Mouse (Mus musculus): ENCODE measurements around the gene Slit3. TPM values are rescaled to one million over a fixed set of nuclear protein-coding genes. Genes with fewer than 3 reads are reported as not detected.
A peak's percentile ranks its signal among the peaks of the same experiment; 100 is the strongest.

Slit3 gene
- polyA plus RNA-seq, 1 experiment from 2014 or later, result 20.9 TPM

DNA sequence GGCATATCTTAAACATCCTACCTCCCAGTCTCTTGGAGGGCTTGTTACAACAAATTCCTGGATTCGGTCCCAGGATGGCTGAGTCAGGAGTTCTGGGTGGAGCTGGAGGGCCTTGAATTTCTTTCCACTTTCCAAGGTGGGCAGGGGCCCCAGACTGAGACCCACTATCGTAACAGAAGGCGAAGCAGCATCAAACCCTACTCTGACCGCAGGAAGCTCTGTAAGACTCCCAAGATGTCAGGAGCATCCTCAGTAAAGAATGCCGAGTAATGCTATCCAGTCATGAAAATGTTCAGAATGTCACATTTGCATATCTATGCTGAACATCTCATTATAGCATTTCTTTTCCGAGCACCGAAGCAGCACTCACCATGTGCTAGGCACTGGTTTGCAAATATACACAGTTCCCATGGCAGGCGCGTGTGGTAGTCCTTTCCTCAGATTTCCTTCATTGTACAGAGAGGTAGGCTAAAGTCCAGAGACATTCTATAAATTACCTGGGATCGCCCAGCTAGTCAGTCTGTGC is 140.6 kb downstream of the Slit3 start:
- peaks cover 26% of the 10 kb centered on the region for H3K4me1 ChIP-seq
- H3K9me3 ChIP-seq, result 0 out of 2 replicates have a peak, but pooled peaks cover 3% of the 10 kb centered on the region
- no peak overlapping the region for H3K4me2 ChIP-seq (replicated peaks)
- WGBS, result 93% methylated on average over 10 of the region's 10 CpGs
- H3K36me3 ChIP-seq, result no peaks in the 10 kb centered on the region
- no peak overlapping the region for H3K4me3 ChIP-seq
- no peak for ATAC-seq (ENCODE audit: low FRiP score, low read depth)
- H3K27me3 ChIP-seq, result no peaks in the 10 kb centered on the region
- H3K9ac ChIP-seq, result no peak overlapping the region
- H3K27ac ChIP-seq, result no peak overlapping the region

DNA sequence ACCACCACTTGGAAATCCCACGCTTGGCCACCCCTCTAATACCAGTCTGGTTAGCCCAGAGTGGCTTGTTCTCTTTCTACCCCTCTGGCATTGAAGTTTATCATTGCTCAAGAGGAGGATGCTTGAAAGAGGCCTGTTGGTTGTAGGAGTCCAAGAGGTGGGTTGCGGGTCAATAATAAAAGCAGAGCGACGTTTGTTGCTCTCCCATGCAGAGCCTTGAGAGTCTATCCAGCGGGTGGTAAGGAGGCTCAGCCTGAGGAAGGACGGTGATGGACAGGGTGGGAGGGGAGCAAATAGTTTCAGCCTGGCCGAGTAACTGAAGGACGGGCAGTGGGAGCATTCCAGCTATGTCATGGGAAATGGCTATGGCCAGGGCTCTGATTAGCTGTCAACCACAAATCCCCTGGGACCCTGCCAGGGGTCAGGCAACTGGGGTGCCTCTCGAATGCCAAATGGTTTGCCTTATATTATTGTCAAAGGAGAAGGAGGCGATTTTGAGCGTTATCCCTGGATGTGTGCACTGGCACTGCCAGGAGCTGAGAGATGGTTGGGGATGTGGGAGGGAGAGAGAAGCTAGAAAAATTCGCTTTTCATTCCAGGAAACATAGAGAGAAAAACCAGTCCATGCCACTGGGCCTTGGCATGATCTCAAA is 141.4 kb downstream of the Slit3 start:
- ATAC-seq (ENCODE audit: low FRiP score, low read depth), result no peak
- peaks cover 18% of the 10 kb centered on the region for H3K4me1 ChIP-seq
- WGBS, result 85% methylated on average over 12 of the region's 12 CpGs

DNA sequence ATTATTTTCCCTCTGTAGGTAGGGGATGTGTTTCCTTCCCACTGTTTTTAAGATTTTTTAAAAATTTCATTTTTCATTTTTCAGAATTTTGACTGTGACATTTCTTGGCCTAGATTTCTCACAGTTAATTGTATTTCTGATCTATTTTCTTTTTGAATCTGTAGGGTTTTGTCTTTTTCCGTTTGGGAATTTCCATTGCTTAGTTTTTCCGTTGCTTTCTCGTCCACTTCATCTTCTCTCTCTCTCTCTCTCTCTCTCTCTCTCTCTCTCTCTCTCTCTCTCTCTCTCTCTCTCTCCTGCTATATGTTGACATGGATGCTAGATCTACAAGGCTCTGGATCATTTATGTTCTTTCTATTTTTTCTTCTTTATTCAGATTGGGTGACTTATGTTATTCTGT is 143.7 kb downstream of the Slit3 start:
- H3K4me2 ChIP-seq (replicated peaks), result no peak overlapping the region
- 92% methylated on average over 3 of the region's 3 CpGs for WGBS
- no peak for ATAC-seq (ENCODE audit: low FRiP score, low read depth)

More for the DNA sequence above, 141.4 kb downstream of the Slit3 start:
- Histone ChIP-seq H3K9me3 (0 out of 2 replicates have a peak, but pooled peaks cover 3% of the 10 kb centered on the region), H3K27ac (no peak overlapping the region), H3K9ac (no peak overlapping the region), H3K36me3 (no peaks in the 10 kb centered on the region), H3K4me3 (no peak overlapping the region), H3K4me2 (replicated peaks) (no peak overlapping the region), H3K27me3 (no peaks in the 10 kb centered on the region)

DNA sequence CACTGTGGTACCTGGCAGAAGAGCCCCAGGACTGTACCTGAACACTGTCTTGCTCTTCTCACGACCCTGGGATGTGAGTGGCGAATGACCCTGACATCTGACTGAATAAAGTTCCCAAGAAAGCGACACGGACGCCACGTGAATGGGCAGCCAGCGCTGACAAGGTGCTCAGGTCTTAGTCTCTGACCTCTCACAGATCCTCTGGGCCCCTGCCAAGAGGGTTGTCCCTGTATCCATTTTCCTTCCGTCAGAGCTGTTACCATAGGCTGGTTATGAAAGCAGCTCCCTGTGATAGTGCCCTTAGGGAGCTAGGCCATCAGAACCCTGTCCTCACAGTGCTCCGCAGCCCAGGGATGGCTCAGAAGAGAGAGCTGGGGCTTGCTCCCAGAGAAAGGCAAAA is 149.4 kb downstream of the Slit3 start:
- H3K4me3 ChIP-seq, result no peak overlapping the region
- H3K9me3 ChIP-seq, result no peaks in the 10 kb centered on the region
- no peak for ATAC-seq (ENCODE audit: low FRiP score, low read depth)
- H3K4me1 ChIP-seq, result peaks cover 49% of the 10 kb centered on the region
- H3K27me3 ChIP-seq, result peaks cover 5% of the 10 kb centered on the region; the same call in 1 of the 2 replicates
- H3K4me2 ChIP-seq (replicated peaks), result no peak overlapping the region
- no peak overlapping the region for H3K27ac ChIP-seq
- H3K9ac ChIP-seq, result no peak overlapping the region
- H3K36me3 ChIP-seq, result no peaks in the 10 kb centered on the region; the same call in 1 of the 2 replicates
- WGBS, result 82% methylated on average over 9 of the region's 9 CpGs

More for the DNA sequence above, 143.7 kb downstream of the Slit3 start:
- H3K4me1 ChIP-seq, result peaks cover 14% of the 10 kb centered on the region
- no peak overlapping the region for H3K27ac ChIP-seq
- H3K9me3 ChIP-seq, result 0 out of 2 replicates have a peak, but pooled peaks cover 3% of the 10 kb centered on the region
- no peak overlapping the region for H3K9ac ChIP-seq
- H3K36me3 ChIP-seq, result no peaks in the 10 kb centered on the region
- no peak overlapping the region for H3K4me3 ChIP-seq
- H3K27me3 ChIP-seq, result no peaks in the 10 kb centered on the region

DNA sequence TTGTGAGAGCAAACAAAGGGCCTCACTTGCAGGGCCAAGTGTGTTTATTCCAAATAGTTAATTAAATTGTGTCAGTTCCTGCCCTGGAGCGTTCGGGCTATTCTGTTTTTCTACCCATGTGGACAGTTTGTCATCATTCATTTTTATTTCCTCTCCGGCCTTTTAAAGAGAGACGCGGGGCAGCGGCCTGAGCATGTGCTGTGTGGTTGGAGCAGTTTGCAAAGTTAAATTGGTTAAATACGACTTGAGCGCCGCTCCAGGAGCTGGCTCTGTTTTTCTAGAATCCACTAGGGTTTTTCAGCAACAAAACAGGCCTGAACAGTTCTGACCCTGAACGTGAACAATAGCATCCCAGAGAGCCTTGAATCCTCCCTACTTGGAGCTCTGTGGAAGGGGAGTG is 152.4 kb downstream of the Slit3 start:
- peak overlapping the region; percentile 30 for H3K4me2 ChIP-seq (replicated peaks)
- H3K36me3 ChIP-seq, result no peaks in the 10 kb centered on the region; the same call in 1 of the 2 replicates
- 4% methylated on average over 10 of the region's 10 CpGs for WGBS
- H3K4me1 ChIP-seq, result peaks cover 77% of the 10 kb centered on the region
- no peak for ATAC-seq (ENCODE audit: low FRiP score, low read depth)
- peaks cover 9% of the 10 kb centered on the region; the same call in 1 of the 2 replicates for H3K27me3 ChIP-seq
- no peak overlapping the region for H3K27ac ChIP-seq
- no peak overlapping the region for H3K9ac ChIP-seq
- no peak overlapping the region for H3K4me3 ChIP-seq
- H3K9me3 ChIP-seq, result no peaks in the 10 kb centered on the region

DNA sequence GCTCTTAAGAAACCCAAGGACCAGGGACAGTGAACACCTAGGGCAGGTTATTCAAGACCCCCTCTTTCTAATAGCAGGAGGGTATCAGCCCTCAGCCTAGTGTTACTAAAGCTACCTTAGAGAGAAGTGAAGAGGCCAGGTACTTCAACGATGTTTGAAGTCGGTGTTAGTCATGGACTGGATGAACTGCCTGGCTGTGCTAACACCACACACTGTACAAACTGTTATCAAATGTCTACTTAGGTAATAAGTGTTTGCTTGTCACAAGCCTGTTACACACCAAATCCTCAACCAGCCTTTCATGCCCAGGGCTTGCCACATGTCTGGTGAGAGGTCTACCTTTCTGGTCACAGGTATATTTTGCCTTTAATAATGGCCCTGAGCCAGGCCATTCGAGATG is 153.0 kb downstream of the Slit3 start:
- H3K36me3 ChIP-seq, result no peaks in the 10 kb centered on the region; the same call in 1 of the 2 replicates
- H3K27me3 ChIP-seq, result peaks cover 9% of the 10 kb centered on the region; the same call in 1 of the 2 replicates
- peaks cover 80% of the 10 kb centered on the region for H3K4me1 ChIP-seq
- H3K4me3 ChIP-seq, result no peak overlapping the region
- no peaks in the 10 kb centered on the region for H3K9me3 ChIP-seq
- no peak overlapping the region for H3K9ac ChIP-seq
- H3K27ac ChIP-seq, result no peak overlapping the region
- H3K4me2 ChIP-seq (replicated peaks), result no peak overlapping the region
- ATAC-seq (ENCODE audit: low FRiP score, low read depth), result no peak
- WGBS, result 70% methylated on average over 3 of the region's 3 CpGs

DNA sequence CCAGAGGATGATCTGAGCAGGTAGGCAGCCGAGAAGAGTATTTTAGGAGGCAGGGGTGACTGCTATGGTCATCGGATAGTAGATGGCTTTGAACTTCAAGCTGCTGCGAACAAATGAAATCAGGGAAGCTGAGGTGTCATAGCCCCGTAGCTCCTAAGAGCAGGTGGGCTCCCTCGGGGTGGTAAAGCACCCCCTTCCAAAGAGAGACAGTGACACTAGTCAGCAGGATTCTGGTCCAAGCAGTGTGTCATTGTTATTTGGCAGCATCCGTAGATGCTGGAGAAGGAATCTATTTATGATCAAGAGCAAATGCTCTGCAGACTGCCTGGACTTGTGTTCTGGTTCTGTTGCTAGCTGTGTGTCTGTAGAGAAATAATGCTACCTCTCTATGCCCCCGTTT is 154.3 kb downstream of the Slit3 start:
- WGBS, result 80% methylated on average over 7 of the region's 7 CpGs
- ATAC-seq (ENCODE audit: low FRiP score, low read depth), result no peak

DNA sequence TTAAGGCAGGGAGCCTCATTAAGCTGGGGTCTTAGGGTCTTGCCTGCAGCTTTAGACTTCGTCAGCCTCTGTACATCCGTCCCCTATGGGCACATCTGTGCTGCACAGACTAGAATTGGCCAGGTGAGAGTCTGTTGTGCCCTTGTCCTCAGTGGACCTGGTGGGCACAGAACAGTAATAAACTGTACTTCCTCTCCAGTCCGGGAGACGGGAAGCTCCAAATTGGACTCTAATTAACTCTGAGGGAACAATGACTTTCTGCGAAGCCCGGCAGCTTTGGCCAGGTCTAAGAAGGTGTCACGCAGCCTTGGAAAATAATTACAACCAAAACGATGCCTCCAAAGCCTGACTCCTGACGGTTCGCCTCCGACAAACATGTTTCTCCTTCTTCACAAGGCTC is 155.0 kb downstream of the Slit3 start:
- Histone ChIP-seq H3K9me3 (no peaks in the 10 kb centered on the region), H3K27me3 (peaks cover 9% of the 10 kb centered on the region; the same call in 1 of the 2 replicates), H3K36me3 (no peaks in the 10 kb centered on the region), H3K4me3 (no peak overlapping the region), H3K4me1 (peaks cover 73% of the 10 kb centered on the region), H3K9ac (no peak overlapping the region), H3K4me2 (replicated peaks) (no peak overlapping the region), H3K27ac (no peak overlapping the region)
- 29% methylated on average over 11 of the region's 11 CpGs for WGBS
- no peak for ATAC-seq (ENCODE audit: low FRiP score, low read depth)

More for the DNA sequence above, 154.3 kb downstream of the Slit3 start:
- Histone ChIP-seq H3K4me3 (no peak overlapping the region), H3K9me3 (no peaks in the 10 kb centered on the region), H3K36me3 (no peaks in the 10 kb centered on the region; the same call in 1 of the 2 replicates), H3K4me2 (replicated peaks) (no peak overlapping the region), H3K4me1 (peaks cover 74% of the 10 kb centered on the region), H3K9ac (no peak overlapping the region), H3K27ac (no peak overlapping the region), H3K27me3 (peaks cover 9% of the 10 kb centered on the region; the same call in 1 of the 2 replicates)

DNA sequence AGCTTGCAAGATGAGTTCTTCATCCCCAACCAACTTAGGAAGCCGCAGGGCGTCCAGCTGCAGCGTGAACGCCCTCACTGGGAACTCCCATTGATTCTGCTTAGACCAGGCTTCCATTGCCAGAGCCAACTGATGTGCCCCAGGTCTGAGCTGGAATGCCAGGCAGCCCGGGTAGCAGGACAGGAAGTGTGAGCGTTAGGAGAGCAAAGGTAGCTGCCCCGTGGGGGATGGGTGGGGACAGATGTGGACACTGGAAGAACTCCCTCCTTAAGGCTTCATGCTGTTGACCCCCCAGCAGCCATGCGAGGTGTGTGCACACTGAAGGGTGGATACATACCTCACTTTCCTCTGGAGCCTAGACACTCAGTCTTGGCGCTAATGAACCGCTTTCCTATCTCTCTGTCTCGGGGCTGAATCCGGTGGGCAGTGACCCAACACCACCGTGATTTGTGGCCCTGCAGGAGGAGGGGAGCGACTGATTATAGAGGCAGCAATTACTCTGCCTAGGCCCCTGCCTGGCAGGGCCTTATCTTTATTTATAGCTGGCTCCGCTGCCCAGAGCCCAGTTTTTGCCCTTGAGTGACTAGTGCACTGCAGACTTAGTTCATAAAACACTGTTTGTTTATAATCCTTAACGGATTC is 157.2 kb downstream of the Slit3 start:
- WGBS, result 45% methylated on average over 16 of the region's 16 CpGs
- Histone ChIP-seq H3K4me2 (replicated peaks) (no peak overlapping the region), H3K9ac (no peak overlapping the region), H3K4me3 (no peak overlapping the region), H3K27me3 (peaks cover 9% of the 10 kb centered on the region; the same call in 1 of the 2 replicates), H3K9me3 (no peaks in the 10 kb centered on the region), H3K36me3 (no peaks in the 10 kb centered on the region), H3K27ac (no peak overlapping the region), H3K4me1 (peaks cover 70% of the 10 kb centered on the region)
- ATAC-seq (ENCODE audit: low FRiP score, low read depth), result no peak

DNA sequence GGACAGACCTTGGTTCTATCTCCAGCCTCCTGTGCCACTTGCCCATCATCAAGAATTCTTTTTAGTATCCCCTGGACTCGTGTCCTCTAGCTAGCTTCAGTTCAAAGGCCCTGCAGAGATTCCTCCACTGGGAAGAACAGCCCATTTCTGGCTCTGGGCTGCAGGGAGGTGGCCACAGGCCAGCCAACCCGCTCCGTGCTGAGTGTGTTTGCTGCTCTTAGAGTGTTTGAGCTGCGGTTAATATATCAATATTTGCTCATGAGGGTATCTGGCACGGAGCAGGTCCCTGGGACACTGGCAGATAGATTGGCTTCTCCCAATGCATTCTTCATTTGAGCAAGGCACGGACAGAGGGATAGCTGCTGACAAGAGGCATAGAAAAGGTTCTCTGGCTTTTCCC is 159.8 kb downstream of the Slit3 start:
- Histone ChIP-seq H3K36me3 (no peaks in the 10 kb centered on the region), H3K27ac (no peak overlapping the region), H3K9me3 (no peaks in the 10 kb centered on the region), H3K9ac (no peak overlapping the region), H3K27me3 (0 out of 2 replicates have a peak, but pooled peaks cover 2% of the 10 kb centered on the region), H3K4me3 (no peak overlapping the region), H3K4me2 (replicated peaks) (no peak overlapping the region), H3K4me1 (peaks cover 64% of the 10 kb centered on the region)
- 76% methylated on average over 6 of the region's 6 CpGs for WGBS
- ATAC-seq (ENCODE audit: low FRiP score, low read depth), result no peak

DNA sequence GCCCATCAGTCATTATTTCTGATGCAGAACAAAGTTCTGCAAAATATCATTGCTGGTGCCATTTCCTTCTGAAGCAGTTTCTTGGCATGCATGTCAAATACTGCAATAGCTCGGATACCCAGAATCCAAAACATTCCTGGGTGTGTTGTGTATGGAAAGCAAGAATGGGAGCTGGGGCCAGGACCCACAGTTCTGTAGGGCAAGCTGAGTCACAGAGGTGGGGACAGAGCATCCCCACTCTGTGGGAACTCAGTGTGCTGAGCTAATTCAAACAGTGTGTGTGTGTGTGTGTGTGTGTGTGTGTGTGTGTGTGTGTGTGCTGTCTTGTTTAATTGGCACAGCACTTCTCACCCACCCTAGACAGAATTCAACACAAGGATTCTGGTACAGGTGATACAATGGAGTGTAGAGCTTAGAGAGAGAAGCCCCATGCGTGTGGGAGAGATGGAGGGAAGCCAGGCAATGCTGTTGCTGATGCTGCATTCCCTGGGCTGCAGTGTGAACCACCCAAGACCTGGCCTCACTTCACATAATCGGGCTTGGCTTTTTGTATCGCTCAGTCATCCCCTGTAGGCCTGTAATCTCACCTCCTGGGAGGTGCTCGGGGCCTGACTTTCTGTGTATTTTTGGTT is 161.1 kb downstream of the Slit3 start:
- peaks cover 52% of the 10 kb centered on the region for H3K4me1 ChIP-seq
- H3K4me2 ChIP-seq (replicated peaks), result no peak overlapping the region
- no peaks in the 10 kb centered on the region for H3K36me3 ChIP-seq
- H3K9ac ChIP-seq, result no peak overlapping the region
- peak overlapping the region; percentile 49; the same call in 1 of the 2 replicates for H3K27ac ChIP-seq
- no peaks in the 10 kb centered on the region for H3K9me3 ChIP-seq
- no peak overlapping the region for H3K4me3 ChIP-seq
- whole genome bisulfite sequencing, result 63% methylated on average over 5 of the region's 5 CpGs
- H3K27me3 ChIP-seq, result 0 out of 2 replicates have a peak, but pooled peaks cover 2% of the 10 kb centered on the region
- peak; percentile 6; the same call in 1 of the 2 replicates for ATAC-seq (ENCODE audit: low FRiP score, low read depth)

Measured in limb, embryonic 13.5 days (tissue).